Mouse (Mus musculus): ENCODE measurements around the gene Hunk. TPM values are rescaled to one million over a fixed set of nuclear protein-coding genes. Genes with fewer than 3 reads are reported as not detected.

The Hunk gene
- polyA plus RNA-seq (2012; fragmentation: generic; extraction: Trizol): 0.37 TPM

DNA sequence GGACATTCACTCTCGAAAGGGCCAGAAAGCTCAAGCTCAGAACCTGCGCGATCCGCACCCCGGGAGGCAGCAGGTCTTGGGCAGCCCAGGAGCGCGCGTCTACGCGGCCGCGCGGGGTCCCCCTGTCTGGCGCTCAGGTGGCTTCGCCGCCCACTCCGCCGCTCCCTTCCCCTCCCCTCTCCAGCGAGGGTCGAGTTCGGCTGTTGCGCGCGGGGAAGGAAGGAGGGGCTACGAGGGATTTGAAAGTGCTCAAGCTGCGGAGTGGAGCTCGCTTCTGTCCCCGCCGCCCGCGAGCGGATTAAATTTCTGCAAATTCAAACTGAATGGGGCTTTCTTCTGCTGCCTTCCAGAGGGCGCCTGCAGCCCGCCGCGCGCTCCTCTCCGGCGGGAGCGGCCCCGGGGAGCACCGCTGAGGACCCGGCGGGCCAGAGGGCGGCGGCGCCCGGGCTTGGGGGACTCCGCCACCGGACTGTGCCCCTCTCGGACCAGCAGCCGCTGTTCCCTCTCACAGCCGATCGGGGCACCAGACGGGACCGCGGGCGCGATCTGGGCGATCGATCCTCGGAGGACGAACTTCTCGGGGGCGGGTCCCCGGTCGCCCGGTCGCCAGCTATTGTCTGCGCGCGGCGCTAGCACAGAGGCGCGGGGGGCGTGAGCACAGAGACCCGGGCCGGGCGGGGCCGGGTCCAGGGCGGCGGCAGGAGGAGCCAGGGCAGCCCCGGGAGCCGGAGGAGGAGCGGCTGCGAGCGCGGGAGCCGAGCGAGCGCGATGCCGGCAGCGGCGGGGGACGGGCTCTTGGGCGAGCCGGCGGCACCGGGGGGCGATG, at the start of gene Hunk:
Hunk (plus strand) TSS at position 326 of the 826 bp plus-strand sequence.
- no peaks in the 10 kb centered on the region for H3K79me2 ChIP-seq (ENCODE audit: control insufficient read depth, insufficient read depth)
- peak within 1 kb of the TSS; percentile 73 for H3K4me2 ChIP-seq (ENCODE audit: low read depth)
- peak within 1 kb of the TSS; percentile 25 for H3K4me3 ChIP-seq
- TF ChIP-seq SRF (IDR thresholded peaks at IDR 0.05; ENCODE audit: control insufficient read depth, insufficient read length, low read depth) (no peak), POLR2AphosphoS2 (IDR thresholded peaks at IDR 0.05; ENCODE audit: insufficient read length, low read depth) (no peak), MYOD1 (IDR thresholded peaks at IDR 0.05; ENCODE audit: control insufficient read depth in 1 of 3, insufficient read length in 2 of 3, low read depth in 2 of 3) (no peak), MYOG (IDR thresholded peaks at IDR 0.05; ENCODE audit: control insufficient read depth in 1 of 3, insufficient read depth in 1 of 3, insufficient read length in 2 of 3, low read depth in 2 of 3) (no peak), MAX (IDR thresholded peaks at IDR 0.05; ENCODE audit: low read depth) (no peak), TCF3 (IDR thresholded peaks at IDR 0.05; ENCODE audit: insufficient read length, low read depth) (no peak), CEBPB (IDR thresholded peaks at IDR 0.05; ENCODE audit: insufficient read depth, poor library complexity, severe bottlenecking) (no peak), E2F4 (IDR thresholded peaks at IDR 0.05; ENCODE audit: insufficient read depth) (no peak), POLR2A (IDR thresholded peaks at IDR 0.05; ENCODE audit: insufficient read length, low read depth) (no peak), REST (IDR thresholded peaks at IDR 0.05; ENCODE audit: insufficient read depth, insufficient read length) (no peak), USF1 (IDR thresholded peaks at IDR 0.05; ENCODE audit: low read depth) (no peak), TCF12 (IDR thresholded peaks at IDR 0.05; ENCODE audit: insufficient read depth, poor library complexity, severe bottlenecking) (no peak)
- H3ac ChIP-seq (ENCODE audit: control insufficient read depth, insufficient read length): peak within 1 kb of the TSS; percentile 39
- H3K27me3 ChIP-seq (ENCODE audit: control insufficient read depth, insufficient read depth, insufficient read length): peaks cover 16% of the 10 kb centered on the region
- no peaks in the 10 kb centered on the region for H3K36me3 ChIP-seq (ENCODE audit: control insufficient read depth, insufficient read depth)

- TF ChIP-seq SRF (IDR thresholded peaks at IDR 0.05; ENCODE audit: control insufficient read depth, insufficient read length, low read depth) (no peak), POLR2A (IDR thresholded peaks at IDR 0.05; ENCODE audit: insufficient read length, low read depth) (no peak), CEBPB (IDR thresholded peaks at IDR 0.05; ENCODE audit: insufficient read depth, poor library complexity, severe bottlenecking) (no peak), E2F4 (IDR thresholded peaks at IDR 0.05; ENCODE audit: insufficient read depth) (no peak), MAX (IDR thresholded peaks at IDR 0.05; ENCODE audit: low read depth) (no peak), REST (IDR thresholded peaks at IDR 0.05; ENCODE audit: insufficient read depth, insufficient read length) (no peak), MYOG (IDR thresholded peaks at IDR 0.05; ENCODE audit: control insufficient read depth in 1 of 3, insufficient read depth in 1 of 3, insufficient read length in 2 of 3, low read depth in 2 of 3) (no peak)
- Histone ChIP-seq H3ac (ENCODE audit: control insufficient read depth, insufficient read length) (no peak overlapping the region), H3K27me3 (ENCODE audit: control insufficient read depth, insufficient read depth, insufficient read length) (no peaks in the 10 kb centered on the region), H3K36me3 (ENCODE audit: control insufficient read depth, insufficient read depth) (peaks cover 8% of the 10 kb centered on the region), H3K4me3 (no peak overlapping the region), H3K79me2 (ENCODE audit: control insufficient read depth, insufficient read depth) (no peaks in the 10 kb centered on the region), H3K4me2 (ENCODE audit: low read depth) (no peak overlapping the region)
Measured at GRCm38 (mm10) chr16:90339026-90339425, 46.8 kb upstream of the Hunk start.

- H3K36me3 ChIP-seq (ENCODE audit: control insufficient read depth, insufficient read depth): peaks cover 8% of the 10 kb centered on the region
- TF ChIP-seq TCF12 (IDR thresholded peaks at IDR 0.05; ENCODE audit: insufficient read depth, poor library complexity, severe bottlenecking): no peak
- no peak for TF ChIP-seq USF1 (IDR thresholded peaks at IDR 0.05; ENCODE audit: low read depth)
- TF ChIP-seq E2F4 (IDR thresholded peaks at IDR 0.05; ENCODE audit: insufficient read depth): no peak
- no peak overlapping the region for H3K4me3 ChIP-seq
- H3ac ChIP-seq (ENCODE audit: control insufficient read depth, insufficient read length): no peak overlapping the region
- no peaks in the 10 kb centered on the region for H3K27me3 ChIP-seq (ENCODE audit: control insufficient read depth, insufficient read depth, insufficient read length)
- H3K4me2 ChIP-seq (ENCODE audit: low read depth): no peak overlapping the region
- H3K79me2 ChIP-seq (ENCODE audit: control insufficient read depth, insufficient read depth): no peaks in the 10 kb centered on the region
Measured at GRCm38 (mm10) chr16:90341086-90341485, 44.7 kb upstream of the Hunk start.

- Histone ChIP-seq H3K27me3 (ENCODE audit: control insufficient read depth, insufficient read depth, insufficient read length) (peaks cover 8% of the 10 kb centered on the region), H3K79me2 (ENCODE audit: control insufficient read depth, insufficient read depth) (no peaks in the 10 kb centered on the region), H3ac (ENCODE audit: control insufficient read depth, insufficient read length) (no peak overlapping the region), H3K4me3 (no peak overlapping the region), H3K36me3 (ENCODE audit: control insufficient read depth, insufficient read depth) (no peaks in the 10 kb centered on the region), H3K4me2 (ENCODE audit: low read depth) (no peak overlapping the region)
- no peak for TF ChIP-seq MYOG (IDR thresholded peaks at IDR 0.05; ENCODE audit: control insufficient read depth in 1 of 3, insufficient read depth in 1 of 3, insufficient read length in 2 of 3, low read depth in 2 of 3)
- TF ChIP-seq CEBPB (IDR thresholded peaks at IDR 0.05; ENCODE audit: insufficient read depth, poor library complexity, severe bottlenecking): no peak
Measured at GRCm38 (mm10) chr16:90349700-90350548, 35.9 kb upstream of the Hunk start.

DNA sequence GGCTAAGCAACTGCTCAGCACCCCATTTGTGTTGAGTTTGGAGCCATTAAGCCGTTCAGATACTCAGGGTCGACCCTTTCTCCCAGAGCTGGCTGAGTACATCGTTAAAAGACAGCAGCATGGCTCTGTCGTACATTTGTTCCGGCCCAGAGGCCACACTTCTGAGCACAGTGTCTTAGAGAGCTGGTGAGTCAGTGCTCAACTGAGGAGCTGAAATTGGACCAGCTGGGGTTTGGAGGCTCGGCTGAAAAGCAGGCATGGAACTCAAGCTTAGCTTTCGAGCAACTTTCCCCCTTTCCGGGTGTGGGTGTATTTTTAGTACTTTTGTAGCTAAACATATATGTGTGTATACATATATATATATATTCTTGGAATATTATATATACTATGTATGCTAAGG, 34.1 kb upstream of the Hunk start:
- Histone ChIP-seq H3K79me2 (ENCODE audit: control insufficient read depth, insufficient read depth) (no peaks in the 10 kb centered on the region), H3K4me3 (no peak overlapping the region), H3K36me3 (ENCODE audit: control insufficient read depth, insufficient read depth) (no peaks in the 10 kb centered on the region), H3K27me3 (ENCODE audit: control insufficient read depth, insufficient read depth, insufficient read length) (peaks cover 12% of the 10 kb centered on the region), H3K4me2 (ENCODE audit: low read depth) (no peak overlapping the region), H3ac (ENCODE audit: control insufficient read depth, insufficient read length) (no peak overlapping the region)
- TF ChIP-seq TCF12 (IDR thresholded peaks at IDR 0.05; ENCODE audit: insufficient read depth, poor library complexity, severe bottlenecking): no peak
- no peak for TF ChIP-seq CEBPB (IDR thresholded peaks at IDR 0.05; ENCODE audit: insufficient read depth, poor library complexity, severe bottlenecking)
- TF ChIP-seq SRF (IDR thresholded peaks at IDR 0.05; ENCODE audit: control insufficient read depth, insufficient read length, low read depth): no peak
- no peak for TF ChIP-seq REST (IDR thresholded peaks at IDR 0.05; ENCODE audit: insufficient read depth, insufficient read length)
